Mouse (Mus musculus) heart, embryonic 12.5 days (tissue): ENCODE data around the gene Clcf1. TPM values are rescaled to one million over a fixed set of nuclear protein-coding genes. Genes with fewer than 3 reads are reported as not detected.
A peak's percentile ranks its signal among the peaks of the same experiment; 100 is the strongest.

Source experiments
- ATAC-seq: fragments of 200-750 bp; cut with Nextera tagmentation; 2 replicates; pipeline ENCODE4 v1.8.0; 2017; ENCODE audit warnings: moderate TSS enrichment, moderate library complexity; ENCODE audit not compliant: insufficient number of reproducible peaks, low FRiP score
- H3K27ac ChIP-seq: fragments of 300-500 bp; sonication (generic); 2 replicates; pipeline ENCODE4 v1.5.1; 2016; ENCODE audit warnings: mild to moderate bottlenecking, moderate library complexity; ENCODE audit not compliant: poor library complexity, severe bottlenecking
- H3K27me3 ChIP-seq: fragments of 300-500 bp; sonication (generic); replicated peaks from 2 replicates; pipeline ENCODE4 v1.6.1; 2016; ENCODE audit warnings: mild to moderate bottlenecking, moderate library complexity
- H3K36me3 ChIP-seq: fragments of 300-500 bp; sonication (generic); 2 replicates; pipeline ENCODE4 v1.6.1; 2016; ENCODE audit warnings: mild to moderate bottlenecking, moderate library complexity
- H3K4me1 ChIP-seq: fragments of 300-500 bp; sonication (generic); replicated peaks from 2 replicates; pipeline ENCODE4 v1.6.1; 2016; ENCODE audit warnings: mild to moderate bottlenecking
- H3K4me2 ChIP-seq: fragments of 300-500 bp; sonication (generic); 2 replicates; pipeline ENCODE4 v1.6.1; 2016; ENCODE audit warnings: mild to moderate bottlenecking, moderate library complexity
- H3K4me3 ChIP-seq: fragments of 300-500 bp; sonication (generic); 2 replicates; pipeline ENCODE4 v1.5.1; 2016; ENCODE audit warnings: mild to moderate bottlenecking
- H3K9ac ChIP-seq: fragments of 300-500 bp; sonication (generic); 2 replicates; pipeline ENCODE4 v1.6.1; 2016; ENCODE audit warnings: mild to moderate bottlenecking, moderate library complexity
- H3K9me3 ChIP-seq: fragments of 300-500 bp; sonication (generic); replicated peaks from 2 replicates; pipeline ENCODE4 v1.6.1; 2016; ENCODE audit warnings: mild to moderate bottlenecking, moderate library complexity
- WGBS: fragments of 180-500 bp; shearing (Covaris S2); methylation state at CpG from one replicate; pipeline ENCODE4 v1.1.7; 2016; 5-methylcytosine and 5-hydroxymethylcytosine counted together
- polyA plus RNA-seq: library from polyadenylated mRNA; unstranded; fragments of >200 nt; fragmentation: Nextera tagmentation; extraction: Ambion mirVana; gene quantifications from 2 replicates; pipeline ENCODE4 v1.2.1, GENCODE M21; 2016

Gene Clcf1
- polyA plus RNA-seq, 1 experiment from 2014 or later = 1.3 TPM

DNA sequence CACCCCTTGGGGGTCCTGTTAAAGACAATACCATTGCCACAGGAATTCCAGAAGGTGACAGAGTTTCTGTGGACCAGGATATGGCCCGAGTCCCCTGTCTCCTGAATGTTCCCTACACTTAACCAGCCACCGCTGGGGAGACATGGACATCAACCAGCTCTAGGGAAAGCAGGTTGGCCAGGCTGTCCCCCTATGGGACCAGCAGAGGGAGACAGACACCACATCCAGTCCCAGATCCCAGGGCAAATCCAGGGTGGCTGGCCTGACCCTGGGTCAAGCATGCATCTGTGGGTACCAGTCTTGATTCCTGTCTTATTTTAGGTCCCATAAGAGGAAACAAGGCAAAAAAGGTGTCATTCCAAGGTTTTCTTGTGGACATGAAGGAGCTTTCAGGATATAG lies 7.1 kb upstream of the Clcf1 start:
- no peak overlapping the region for H3K9ac ChIP-seq
- H3K9me3 ChIP-seq = no peaks in the 10 kb centered on the region
- 2% methylated on average over 2 of the region's 2 CpGs for WGBS
- H3K4me2 ChIP-seq = no peak overlapping the region
- H3K27ac ChIP-seq = no peak overlapping the region
- H3K36me3 ChIP-seq = no peaks in the 10 kb centered on the region
- peak; percentile 47; the same call in 1 of the 2 replicates for ATAC-seq
- peaks cover 12% of the 10 kb centered on the region for H3K4me1 ChIP-seq
- H3K4me3 ChIP-seq = no peak overlapping the region
- peaks cover 32% of the 10 kb centered on the region for H3K27me3 ChIP-seq

- no peak overlapping the region for H3K9ac ChIP-seq
- H3K4me3 ChIP-seq = no peak overlapping the region
- peaks cover 48% of the 10 kb centered on the region for H3K27me3 ChIP-seq
- H3K27ac ChIP-seq = no peak overlapping the region
- ATAC-seq = no peak
- H3K4me1 ChIP-seq = peaks cover 13% of the 10 kb centered on the region
- 59% methylated on average over 5 of the region's 5 CpGs for WGBS
- H3K36me3 ChIP-seq = no peaks in the 10 kb centered on the region
- H3K4me2 ChIP-seq = no peak overlapping the region
- H3K9me3 ChIP-seq = no peaks in the 10 kb centered on the region
Observed at GRCm38 (mm10) chr19:4208563-4208962, 5.5 kb upstream of the Clcf1 start.

- Histone ChIP-seq H3K4me2 (no peak overlapping the region), H3K9ac (no peak overlapping the region), H3K27ac (no peak overlapping the region), H3K4me3 (no peak overlapping the region), H3K36me3 (no peaks in the 10 kb centered on the region), H3K27me3 (peaks cover 49% of the 10 kb centered on the region), H3K9me3 (no peaks in the 10 kb centered on the region), H3K4me1 (peaks cover 40% of the 10 kb centered on the region)
- no peak for ATAC-seq
- WGBS = 26% methylated on average over 4 of the region's 4 CpGs
Observed at GRCm38 (mm10) chr19:4211891-4212588, 2.0 kb upstream of the Clcf1 start.

DNA sequence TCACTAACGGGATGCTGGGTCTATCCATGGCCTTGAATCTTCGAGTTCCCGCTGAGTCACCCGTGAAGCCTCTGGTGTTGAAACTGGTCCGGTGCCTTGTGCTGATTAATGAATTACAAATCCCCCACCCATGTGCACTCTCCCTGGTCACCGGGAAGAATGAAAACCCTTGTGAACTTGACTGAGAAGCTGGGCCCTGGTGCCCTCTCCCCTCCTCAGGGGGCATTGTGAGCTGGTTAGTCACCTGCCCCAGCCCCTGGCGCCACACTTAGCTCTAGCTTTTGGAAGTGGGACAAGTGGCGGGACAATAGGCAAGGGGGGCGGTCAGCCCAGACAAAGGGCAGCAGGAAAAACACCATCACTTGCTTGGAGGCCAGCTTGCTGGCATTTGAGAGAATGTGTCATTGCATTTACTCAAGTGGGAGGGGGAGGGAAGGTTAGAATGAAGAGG lies 489 bp upstream of the Clcf1 start:
- Histone ChIP-seq H3K4me3 (peak overlapping the region; percentile 67), H3K27me3 (peaks cover 64% of the 10 kb centered on the region), H3K36me3 (no peaks in the 10 kb centered on the region), H3K27ac (no peak overlapping the region), H3K9me3 (no peaks in the 10 kb centered on the region), H3K4me1 (peaks cover 51% of the 10 kb centered on the region), H3K9ac (peak overlapping the region; percentile 81; the same call in 1 of the 2 replicates), H3K4me2 (peak overlapping the region; percentile 91)
- no peak for ATAC-seq
- 9% methylated on average over 9 of the region's 9 CpGs for WGBS

GRCm38 (mm10) chr19:4214771-4215450 lies 873 bp downstream of the Clcf1 start:
- ATAC-seq = peak; percentile 43; the same call in 1 of the 2 replicates
- peak overlapping the region; percentile 9 for H3K27ac ChIP-seq
- H3K9me3 ChIP-seq = no peaks in the 10 kb centered on the region
- H3K36me3 ChIP-seq = no peaks in the 10 kb centered on the region
- H3K4me2 ChIP-seq = peak overlapping the region; percentile 91
- peaks cover 65% of the 10 kb centered on the region for H3K27me3 ChIP-seq
- WGBS = under 1% methylated on average over 55 of the region's 81 CpGs
- H3K9ac ChIP-seq = peak overlapping the region; percentile 81
- H3K4me1 ChIP-seq = peaks cover 51% of the 10 kb centered on the region
- peak overlapping the region; percentile 67 for H3K4me3 ChIP-seq

- peaks cover 70% of the 10 kb centered on the region for H3K27me3 ChIP-seq
- WGBS = 3% methylated on average over 18 of the region's 21 CpGs
- peaks cover 57% of the 10 kb centered on the region for H3K4me1 ChIP-seq
Observed at GRCm38 (mm10) chr19:4215451-4215840, 1.4 kb downstream of the Clcf1 start.

DNA sequence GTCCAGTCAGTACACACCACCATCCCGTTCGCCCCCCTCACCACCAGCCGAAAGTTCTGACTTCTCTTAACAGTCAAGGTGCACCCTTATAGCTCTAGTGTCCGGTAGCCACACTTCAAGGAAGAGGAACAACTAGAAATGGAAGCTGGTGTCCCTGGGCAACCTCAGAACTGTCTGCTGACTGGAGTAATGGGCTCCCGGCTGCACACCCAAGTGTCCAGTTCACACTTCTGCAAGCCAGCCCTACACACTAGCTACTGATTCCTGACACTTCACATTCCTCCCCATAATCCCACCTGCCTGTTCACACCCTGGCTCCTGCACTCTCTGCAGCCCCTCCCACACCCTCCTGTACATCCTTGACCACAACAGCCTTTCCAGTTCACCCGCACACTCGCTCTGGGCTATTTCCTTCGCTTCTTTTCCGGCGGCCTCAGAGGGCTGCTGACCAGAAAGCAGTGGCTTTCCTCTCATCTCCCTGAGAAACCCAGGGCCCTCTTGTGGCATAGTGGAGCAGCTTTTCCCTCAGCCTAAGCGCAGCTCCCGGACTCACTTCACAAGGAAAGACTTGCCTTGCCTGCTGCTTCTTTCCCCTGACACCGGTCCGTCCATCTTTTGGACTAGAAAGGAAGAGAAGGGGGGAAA lies 2.1 kb downstream of the Clcf1 start:
- Histone ChIP-seq H3K36me3 (no peaks in the 10 kb centered on the region), H3K27me3 (peaks cover 72% of the 10 kb centered on the region), H3K4me3 (peak overlapping the region; percentile 1; the same call in 1 of the 2 replicates), H3K4me2 (peak overlapping the region; percentile 44), H3K27ac (no peak overlapping the region), H3K4me1 (peaks cover 64% of the 10 kb centered on the region), H3K9ac (0 out of 2 replicates have a peak overlapping the region, but pooled peaks have one; percentile 23), H3K9me3 (no peaks in the 10 kb centered on the region)
- no peak for ATAC-seq
- WGBS = 14% methylated on average over 14 of the region's 14 CpGs

More at GRCm38 (mm10) chr19:4215451-4215840, 1.4 kb downstream of the Clcf1 start:
- Histone ChIP-seq H3K4me2 (peak overlapping the region; percentile 91), H3K9me3 (no peaks in the 10 kb centered on the region), H3K36me3 (no peaks in the 10 kb centered on the region), H3K9ac (peak overlapping the region; percentile 81), H3K27ac (no peak overlapping the region), H3K4me3 (peak overlapping the region; percentile 67)
- ATAC-seq = no peak

GRCm38 (mm10) chr19:4217140-4217539 lies 3.1 kb downstream of the Clcf1 start:
- no peak overlapping the region for H3K4me2 ChIP-seq
- H3K4me3 ChIP-seq = no peak overlapping the region
- H3K9ac ChIP-seq = 0 out of 2 replicates have a peak overlapping the region, but pooled peaks have one; percentile 9
- WGBS = 20% methylated on average over 5 of the region's 5 CpGs
- H3K36me3 ChIP-seq = no peaks in the 10 kb centered on the region
- H3K9me3 ChIP-seq = no peaks in the 10 kb centered on the region
- no peak overlapping the region for H3K27ac ChIP-seq
- peaks cover 71% of the 10 kb centered on the region for H3K27me3 ChIP-seq
- no peak for ATAC-seq
- peaks cover 74% of the 10 kb centered on the region for H3K4me1 ChIP-seq

- H3K4me2 ChIP-seq = no peak overlapping the region
- H3K4me3 ChIP-seq = no peak overlapping the region
- peaks cover 71% of the 10 kb centered on the region for H3K27me3 ChIP-seq
- H3K9me3 ChIP-seq = no peaks in the 10 kb centered on the region
- H3K4me1 ChIP-seq = peaks cover 75% of the 10 kb centered on the region
- no peaks in the 10 kb centered on the region for H3K36me3 ChIP-seq
- 43% methylated on average over 3 of the region's 3 CpGs for WGBS
- no peak for ATAC-seq
- H3K9ac ChIP-seq = no peak overlapping the region
- H3K27ac ChIP-seq = no peak overlapping the region
Observed at GRCm38 (mm10) chr19:4217855-4218254, 3.8 kb downstream of the Clcf1 start.

GRCm38 (mm10) chr19:4218293-4218692 lies 4.3 kb downstream of the Clcf1 start:
- Histone ChIP-seq H3K36me3 (no peaks in the 10 kb centered on the region), H3K27me3 (peaks cover 67% of the 10 kb centered on the region), H3K4me1 (peaks cover 71% of the 10 kb centered on the region), H3K4me2 (no peak overlapping the region), H3K4me3 (no peak overlapping the region), H3K27ac (no peak overlapping the region), H3K9ac (no peak overlapping the region), H3K9me3 (no peaks in the 10 kb centered on the region)
- no peak for ATAC-seq
- WGBS = 86% methylated on average over 7 of the region's 11 CpGs

DNA sequence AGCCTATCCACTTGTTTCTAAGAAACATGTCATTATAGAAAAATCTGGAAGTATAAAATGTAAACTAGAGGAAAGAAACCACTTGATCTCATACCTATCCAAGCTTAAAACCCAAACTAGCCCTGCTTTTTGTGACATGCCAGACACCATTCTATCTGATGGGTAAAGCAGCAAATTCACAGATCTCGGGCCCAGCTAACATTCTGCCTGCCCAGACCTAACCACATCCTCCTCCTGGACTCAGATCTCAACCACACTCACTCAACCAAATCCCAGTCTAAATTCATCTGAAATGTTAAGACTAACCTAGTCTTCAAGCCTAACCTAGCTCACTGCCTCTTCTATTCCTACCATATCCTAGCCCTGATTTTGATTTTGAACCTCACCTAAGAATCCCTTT lies 4.7 kb downstream of the Clcf1 start:
- 68% methylated on average over 1 of the region's 1 CpGs for WGBS
- no peaks in the 10 kb centered on the region for H3K9me3 ChIP-seq
- H3K27ac ChIP-seq = no peak overlapping the region
- no peak overlapping the region for H3K4me2 ChIP-seq
- H3K36me3 ChIP-seq = no peaks in the 10 kb centered on the region
- no peak for ATAC-seq
- H3K9ac ChIP-seq = no peak overlapping the region
- H3K4me3 ChIP-seq = no peak overlapping the region
- peaks cover 63% of the 10 kb centered on the region for H3K27me3 ChIP-seq
- peaks cover 66% of the 10 kb centered on the region for H3K4me1 ChIP-seq
